Mouse (Mus musculus) CH12.LX (cell line): Measurements from ENCODE around the gene Enpp6. TPM values are rescaled to one million over a fixed set of nuclear protein-coding genes. Genes with fewer than 3 reads are reported as not detected.

Experiments
- DNase-seq: peaks from one replicate; pipeline ENCODE4 v3.0.0-alpha.2; 2013; ENCODE audit errors: extremely low read depth
- H3K27ac ChIP-seq: 2 replicates; pipeline ENCODE4 v1.5.1; 2012; ENCODE audit warnings: low read depth, mild to moderate bottlenecking, control low read depth, moderate library complexity; ENCODE audit not compliant: insufficient read depth
- H3K27me3 ChIP-seq: replicated peaks from 2 replicates; pipeline ENCODE3; 2012; ENCODE audit warnings: inconsistent platforms
- H3K36me3 ChIP-seq, 2 experiments: replicated peaks in 1 of 2; 2 replicates each; pipeline versions ENCODE3 to v1.6.1; 2012; ENCODE audit warnings: inconsistent platforms in 1 of 2, low read length in 1 of 2, mild to moderate bottlenecking in 1 of 2, mixed read lengths in 1 of 2, moderate library complexity in 1 of 2; ENCODE audit not compliant: control insufficient read depth in 1 of 2, insufficient read depth in 1 of 2
- H3K4me1 ChIP-seq, 2 experiments: 2 replicates each; pipeline ENCODE4 v1.6.1; 2012; ENCODE audit warnings: inconsistent platforms in 1 of 2, moderate library complexity in 1 of 2; ENCODE audit not compliant: insufficient read depth in 2 of 2, control insufficient read depth in 1 of 2
- H3K4me2 ChIP-seq: 2 replicates; pipeline ENCODE4 v1.6.1; 2012; ENCODE audit warnings: low read depth, mild to moderate bottlenecking, control low read depth; ENCODE audit not compliant: poor library complexity, insufficient read depth, severe bottlenecking
- H3K4me3 ChIP-seq, 3 experiments: fragments of 150-350 bp in 1 of 3; sonication (generic) in 1 of 3; replicated peaks in 1 of 3; 2 replicates each; pipeline versions ENCODE3 to v1.5.1; 2011 to 2012; ENCODE audit warnings: low read depth in 2 of 3, low read length in 2 of 3, mild to moderate bottlenecking in 2 of 3, moderate library complexity in 2 of 3, control low read depth in 1 of 3, improper control_type of control experiment in 1 of 3, inconsistent platforms in 1 of 3, mixed read lengths in 1 of 3; ENCODE audit not compliant: poor library complexity in 1 of 3
- H3K79me2 ChIP-seq: replicated peaks from 2 replicates; pipeline ENCODE4 v1.6.1; 2012; ENCODE audit warnings: mild to moderate bottlenecking, moderate library complexity; ENCODE audit not compliant: control insufficient read depth, poor library complexity, insufficient read depth, severe bottlenecking; ENCODE audit errors: extremely low read depth
- H3K9ac ChIP-seq: 2 replicates; pipeline ENCODE4 v1.6.1; 2012; ENCODE audit warnings: low read depth, mild to moderate bottlenecking, control low read depth, moderate library complexity; ENCODE audit not compliant: insufficient read depth
- H3K9me3 ChIP-seq: replicated peaks from 2 replicates; pipeline ENCODE3; 2012; ENCODE audit warnings: low read length, inconsistent platforms, mixed read lengths
- BHLHE40 ChIP-seq: IDR thresholded peaks from 2 replicates; pipeline ENCODE4 v1.6.1; 2011; ENCODE audit warnings: mild to moderate bottlenecking, low read depth, low read length, improper control_type of control experiment
- CHD1 ChIP-seq: IDR thresholded peaks from 2 replicates; pipeline ENCODE4 v1.6.1; 2012; ENCODE audit warnings: low read depth, low read length, improper control_type of control experiment, inconsistent platforms
- CHD2 ChIP-seq: IDR thresholded peaks from 2 replicates; pipeline ENCODE4 v1.6.1; 2011; ENCODE audit warnings: low read length, improper control_type of control experiment
- CTCF ChIP-seq, 2 experiments: IDR thresholded peaks in 1 of 2; conservative IDR thresholded peaks in 1 of 2; 2 replicates each; pipeline ENCODE4 v1.5.1; 2011 to 2012; ENCODE audit warnings: low read depth in 2 of 2, low read length in 2 of 2, improper control_type of control experiment in 1 of 2, inconsistent platforms in 1 of 2, mild to moderate bottlenecking in 1 of 2, moderate library complexity in 1 of 2
- E2F4 ChIP-seq: IDR thresholded peaks from 2 replicates; pipeline ENCODE4 v1.6.1; 2011; ENCODE audit warnings: low read depth, low read length, improper control_type of control experiment; ENCODE audit not compliant: insufficient replicate concordance
- ELF1 ChIP-seq: IDR thresholded peaks from 2 replicates; pipeline ENCODE4 v1.6.1; 2014; ENCODE audit warnings: low read depth, mild to moderate bottlenecking, inconsistent platforms, low read length, improper control_type of control experiment
- EP300 ChIP-seq: IDR thresholded peaks from 2 replicates; pipeline ENCODE4 v1.6.1; 2011; ENCODE audit warnings: low read length, improper control_type of control experiment
- ETS1 ChIP-seq: conservative IDR thresholded peaks from 2 replicates; pipeline ENCODE4 v1.6.1; 2012; ENCODE audit warnings: low read depth, mild to moderate bottlenecking, inconsistent platforms, low read length, improper control_type of control experiment, moderate library complexity
- GABPA ChIP-seq: IDR thresholded peaks from 2 replicates; pipeline ENCODE4 v1.6.1; 2012; ENCODE audit warnings: low read depth, low read length, improper control_type of control experiment, inconsistent platforms; ENCODE audit not compliant: insufficient replicate concordance
- IRF4 ChIP-seq: IDR thresholded peaks from 2 replicates; pipeline ENCODE4 v1.6.1; 2014; ENCODE audit warnings: low read depth, mild to moderate bottlenecking, inconsistent platforms, low read length, improper control_type of control experiment
- JUND ChIP-seq: conservative IDR thresholded peaks from 2 replicates; pipeline ENCODE4 v1.6.1; 2011; ENCODE audit warnings: low read depth, low read length, improper control_type of control experiment
- KAT2A ChIP-seq: IDR thresholded peaks from 2 replicates; pipeline ENCODE4 v1.6.1; 2012; ENCODE audit warnings: low read length, improper control_type of control experiment, inconsistent platforms; ENCODE audit not compliant: insufficient replicate concordance
- MAFK ChIP-seq: IDR thresholded peaks from 2 replicates; pipeline ENCODE4 v1.6.1; 2011; ENCODE audit warnings: low read length, improper control_type of control experiment; ENCODE audit not compliant: insufficient replicate concordance
- MXI1 ChIP-seq: IDR thresholded peaks from 2 replicates; pipeline ENCODE4 v1.6.1; 2011; ENCODE audit warnings: mild to moderate bottlenecking, low read depth, low read length, improper control_type of control experiment
- MYC ChIP-seq: IDR thresholded peaks from 2 replicates; pipeline ENCODE4 v1.6.1; 2011; ENCODE audit warnings: low read depth, mild to moderate bottlenecking, improper control_type of control experiment, low read length
- NRF1 ChIP-seq: IDR thresholded peaks from 2 replicates; pipeline ENCODE4 v1.6.1; 2014; ENCODE audit warnings: low read depth, mild to moderate bottlenecking, inconsistent platforms, low read length, improper control_type of control experiment, moderate library complexity
- POLR2AphosphoS2 ChIP-seq: IDR thresholded peaks from 2 replicates; pipeline ENCODE4 v1.6.1; 2011; ENCODE audit warnings: low read depth, low read length, improper control_type of control experiment
- RAD21 ChIP-seq: IDR thresholded peaks from 2 replicates; pipeline ENCODE4 v1.6.1; 2011; ENCODE audit warnings: low read depth, mild to moderate bottlenecking, low read length, improper control_type of control experiment, moderate library complexity
- RCOR1 ChIP-seq: conservative IDR thresholded peaks from 2 replicates; pipeline ENCODE4 v1.6.1; 2012; ENCODE audit warnings: low read depth, mild to moderate bottlenecking, inconsistent platforms, low read length, improper control_type of control experiment
- SMC3 ChIP-seq: IDR thresholded peaks from 2 replicates; pipeline ENCODE4 v1.6.1; 2011; ENCODE audit warnings: low read depth, low read length, improper control_type of control experiment
- TCF12 ChIP-seq: IDR thresholded peaks from 2 replicates; pipeline ENCODE4 v1.6.1; 2014; ENCODE audit warnings: low read depth, mild to moderate bottlenecking, inconsistent platforms, low read length, improper control_type of control experiment
- UBTF ChIP-seq: IDR thresholded peaks from 2 replicates; pipeline ENCODE4 v1.6.1; 2012; ENCODE audit warnings: low read depth, mild to moderate bottlenecking, inconsistent platforms, low read length, improper control_type of control experiment, moderate library complexity
- USF1 ChIP-seq: IDR thresholded peaks from 2 replicates; pipeline ENCODE4 v1.6.1; 2014; ENCODE audit warnings: low read depth, mild to moderate bottlenecking, inconsistent platforms, low read length, improper control_type of control experiment
- ZC3H11A ChIP-seq: IDR thresholded peaks from 2 replicates; pipeline ENCODE4 v1.6.1; 2012; ENCODE audit warnings: low read depth, mild to moderate bottlenecking, inconsistent platforms, low read length, improper control_type of control experiment
- ZMIZ1 ChIP-seq: IDR thresholded peaks from 2 replicates; pipeline ENCODE4 v1.6.1; 2012; ENCODE audit warnings: low read depth, mild to moderate bottlenecking, inconsistent platforms, low read length, improper control_type of control experiment
- dilution Hi-C: fragments of 300-500 bp; cut with MboI; formaldehyde crosslinking; loops from 2 replicates; pipeline ENCODE4 v1.14.3; 2020; ENCODE audit warnings: low sequenced_read_pairs; ENCODE audit not compliant: extremely low pct_unique_long_range_greater_than_20kb, extremely low pct_ligation_motif_present
- in situ Hi-C: fragments of 300-500 bp; cut with MboI; formaldehyde crosslinking; loops from 3 replicates; pipeline ENCODE4 v1.14.3; 2019; ENCODE audit warnings: low sequenced_read_pairs, low pct_ligation_motif_present, low pct_unique_long_range_greater_than_20kb, mixed read lengths
- polyA plus RNA-seq: library from polyadenylated mRNA; unstranded; fragments of >175 nt; gene quantifications from 2 replicates; pipeline ENCODE4 v1.2.1, GENCODE M21; 2012; ENCODE audit warnings: low read depth; ENCODE audit not compliant: insufficient read length
- total RNA-seq, 2 experiments: library from RNA; depleted of rRNA; stranded (reverse); fragments of 300-350 nt in 1 of 2; fragments of >200 nt in 1 of 2; gene quantifications; 2 replicates each; pipeline ENCODE4 v1.2.3; 2012 to 2014

The Enpp6 gene
- total and polyA plus RNA-seq, 3 experiments = not detected

- Histone ChIP-seq H3K27ac (no peak overlapping the region), H3K9ac (no peak overlapping the region), H3K36me3 (no peaks in the 10 kb centered on the region), H3K79me2 (no peaks in the 10 kb centered on the region), H3K27me3 (no peaks in the 10 kb centered on the region), H3K9me3 (no peaks in the 10 kb centered on the region), H3K4me2 (no peak overlapping the region), H3K4me1 (0 out of 4 replicates have a peak, but pooled peaks cover 0 to 4% of the 10 kb centered on the region in 2 experiments), H3K4me3 (no peak overlapping the region)
- no peak for DNase-seq
- dilution Hi-C loops (no loop called here), in situ Hi-C loops (no loop called here)
- TF ChIP-seq MXI1 = no peak
- no peak for TF ChIP-seq EP300
- TF ChIP-seq BHLHE40 = no peak
- TF ChIP-seq MYC = no peak
- TF ChIP-seq MAFK = no peak
- TF ChIP-seq IRF4 = no peak
- no peak for TF ChIP-seq SMC3
- no peak for TF ChIP-seq KAT2A
- TF ChIP-seq TCF12 = no peak
- no peak for TF ChIP-seq USF1
- no peak for TF ChIP-seq POLR2AphosphoS2
- no peak for TF ChIP-seq ZMIZ1
- no peak for TF ChIP-seq RCOR1
- no peak for TF ChIP-seq NRF1
These were observed 20.9 kb upstream of the Enpp6 start for GRCm38 (mm10) chr8:46965812-46966211.

GRCm38 (mm10) chr8:46968721-46969120 lies 18.0 kb upstream of the Enpp6 start:
- DNase-seq = no peak
- Histone ChIP-seq H3K4me2 (no peak overlapping the region), H3K9me3 (no peaks in the 10 kb centered on the region), H3K79me2 (no peaks in the 10 kb centered on the region), H3K4me3 (no peak overlapping the region), H3K9ac (no peak overlapping the region), H3K27ac (no peak overlapping the region), H3K4me1 (0 out of 4 replicates have a peak, but pooled peaks cover 0 to 4% of the 10 kb centered on the region in 2 experiments)
- dilution Hi-C loops (no loop called here), in situ Hi-C loops (no loop called here)
- TF ChIP-seq IRF4 (no peak), TCF12 (no peak), JUND (no peak), ELF1 (no peak), ETS1 (no peak), E2F4 (no peak), BHLHE40 (no peak), UBTF (no peak), CHD2 (no peak), POLR2AphosphoS2 (no peak), CHD1 (no peak), GABPA (no peak), CTCF (conservative IDR thresholded peaks at IDR 0.05 in 1 of 2, IDR thresholded peaks at IDR 0.05 in 1 of 2; ENCODE audit: low read depth in 2 of 2, low read length in 2 of 2) (no peak), ZC3H11A (no peak), RAD21 (no peak), MAFK (no peak)
- TF ChIP-seq, all 38 proteins: peak for 0
- Histone ChIP-seq H3K27me3 (no peaks in the 10 kb centered on the region), H3K36me3 (no peaks in the 10 kb centered on the region)
